Mouse (Mus musculus): ENCODE measurements around the gene Nr2c2.

GRCm38 (mm10) chr6:92132021-92132911, 41.1 kb downstream of the Nr2c2 start:
- TF ChIP-seq CTCF (conservative IDR thresholded peaks at IDR 0.05; ENCODE audit: low read length), result no peak
- no peak for TF ChIP-seq POU5F1 (IDR thresholded peaks at IDR 0.05; ENCODE audit: borderline replicate concordance, low read length)
